Mouse (Mus musculus): ENCODE measurements around the gene Itpk1. TPM values are rescaled to one million over a fixed set of nuclear protein-coding genes. Genes with fewer than 3 reads are reported as not detected.

The Itpk1 gene
- total RNA-seq, 2 experiments from 2014 or later: 7.5 to 7.9 TPM

DNA sequence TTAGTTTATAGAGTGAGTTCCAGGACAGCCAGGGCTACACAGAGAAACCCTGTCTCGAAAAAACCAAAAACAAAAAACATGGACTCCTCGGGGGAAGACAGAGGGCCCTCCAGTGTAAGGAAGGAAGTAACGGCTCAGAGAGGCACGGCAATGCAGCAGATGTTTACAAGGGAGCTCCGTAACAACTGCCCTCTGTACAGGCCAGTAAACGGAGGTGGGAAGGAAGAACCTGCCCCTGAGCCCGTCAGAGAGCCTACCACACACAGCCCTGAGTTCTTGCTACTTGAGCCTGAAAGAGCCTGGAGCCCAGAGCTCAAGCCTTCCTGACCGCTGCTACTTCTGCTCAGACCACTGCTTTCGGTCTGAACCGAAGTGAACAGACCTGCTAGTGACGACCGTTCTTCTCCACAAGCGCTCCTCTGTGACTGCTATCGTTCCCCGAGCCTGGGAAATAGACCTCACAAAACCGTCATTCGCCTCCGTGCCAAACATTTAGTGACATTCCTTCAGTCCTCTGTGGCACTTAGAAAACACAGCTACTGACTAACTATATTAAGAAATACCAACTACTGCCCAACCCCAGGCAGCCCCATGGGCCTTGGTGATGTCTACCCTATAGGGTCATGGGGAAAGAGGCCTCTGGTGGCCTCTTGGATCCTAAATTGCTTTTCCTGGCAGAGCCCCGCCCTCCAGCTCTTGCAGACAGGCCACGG lies 8.6 kb upstream of the Itpk1 start:
- DNase-seq: no peak

DNA sequence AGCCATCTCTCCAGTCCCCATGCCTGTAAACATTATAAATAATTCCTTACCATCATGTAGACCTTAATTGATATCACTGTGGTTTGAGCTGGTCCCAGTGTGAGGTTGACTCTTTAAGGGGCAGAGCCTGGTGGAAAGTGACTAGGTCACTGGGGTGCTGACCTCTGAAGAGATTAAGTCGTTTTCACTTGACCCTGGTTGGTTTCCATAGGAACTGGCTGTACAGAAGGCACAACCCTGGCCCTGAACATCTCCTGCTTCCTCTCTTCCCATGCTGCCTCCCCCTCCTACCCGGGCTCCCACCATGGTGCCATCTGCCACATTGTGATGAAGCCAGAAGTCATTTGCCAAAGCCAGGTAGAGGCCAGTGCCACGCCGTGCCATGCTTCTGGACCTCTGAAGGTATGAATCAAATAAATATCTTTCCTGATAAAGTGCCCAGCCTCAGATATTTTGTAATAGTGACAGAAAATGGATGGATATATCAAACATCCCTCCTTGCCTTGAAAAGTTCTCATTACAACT lies 6.2 kb upstream of the Itpk1 start:
- DNase-seq: no peak

DNA sequence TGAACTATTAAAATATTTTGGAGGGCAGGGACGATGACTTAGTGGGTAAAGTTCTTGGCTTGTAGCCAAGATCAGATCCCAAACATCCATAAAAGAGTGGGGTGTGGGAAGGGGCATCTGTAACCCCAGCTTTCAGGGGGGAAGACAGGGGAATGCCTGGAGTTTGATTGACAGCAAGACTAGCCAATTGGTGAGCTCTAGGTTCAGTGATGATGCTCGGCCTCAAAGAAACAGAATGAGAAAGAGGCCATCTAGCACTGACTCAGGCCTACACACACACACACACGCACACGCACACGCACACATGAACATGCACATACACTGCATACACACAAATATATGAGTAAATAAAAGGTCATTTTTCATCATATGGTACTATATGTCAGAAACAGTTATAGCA lies 5.2 kb upstream of the Itpk1 start:
- no peak for DNase-seq

DNA sequence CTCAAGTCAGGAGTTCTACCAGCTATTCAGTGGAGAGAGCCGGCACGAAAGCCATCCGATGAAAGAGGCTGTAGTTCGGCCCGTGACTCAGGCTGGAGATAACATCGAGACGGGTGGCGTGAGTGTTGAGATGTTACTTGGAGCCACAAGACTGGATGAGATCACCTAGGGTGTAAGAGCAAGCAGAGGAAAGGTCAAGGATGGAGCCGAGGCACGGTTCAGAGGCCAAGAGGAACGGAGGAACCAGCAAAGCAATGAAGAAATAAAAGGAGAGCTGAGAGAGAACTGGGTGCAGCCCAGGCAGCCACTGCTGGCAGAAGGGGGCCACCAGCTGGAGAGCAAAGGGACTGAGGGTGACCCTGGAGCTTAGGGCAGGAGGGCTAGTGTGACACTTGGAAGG lies 3.5 kb upstream of the Itpk1 start:
- peak; percentile 63 for DNase-seq

DNA sequence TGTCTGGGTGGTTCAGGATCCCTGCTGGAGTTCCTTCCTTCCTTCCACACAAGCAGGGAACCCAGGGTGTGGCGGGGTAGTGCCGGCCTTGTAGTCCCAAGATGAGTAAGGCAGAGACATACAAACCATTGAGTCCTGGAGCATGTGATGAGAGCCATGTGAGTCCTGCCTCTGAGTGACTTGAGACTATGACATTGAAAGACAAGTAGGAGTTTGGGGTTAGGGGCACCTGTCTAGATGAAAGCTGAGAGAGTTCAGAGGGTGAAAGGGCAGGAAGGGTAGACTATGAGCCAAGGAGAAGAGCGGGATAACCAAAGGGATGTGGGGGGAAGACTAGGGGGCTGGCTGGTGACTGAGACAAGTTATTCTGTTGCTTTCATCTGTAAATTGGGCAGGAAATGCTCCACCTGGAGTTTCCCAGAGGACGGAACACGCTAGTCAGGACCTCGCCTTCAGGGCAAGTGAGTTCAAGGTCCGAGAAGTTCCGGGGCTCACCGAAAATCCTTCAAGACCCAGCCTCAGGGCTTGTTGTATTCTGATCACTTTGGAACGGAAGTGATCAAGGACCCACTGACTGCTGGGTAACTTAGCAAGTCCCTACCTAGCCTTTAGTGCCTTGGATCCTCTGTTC lies 2.2 kb upstream of the Itpk1 start:
- DNase-seq: no peak

DNA sequence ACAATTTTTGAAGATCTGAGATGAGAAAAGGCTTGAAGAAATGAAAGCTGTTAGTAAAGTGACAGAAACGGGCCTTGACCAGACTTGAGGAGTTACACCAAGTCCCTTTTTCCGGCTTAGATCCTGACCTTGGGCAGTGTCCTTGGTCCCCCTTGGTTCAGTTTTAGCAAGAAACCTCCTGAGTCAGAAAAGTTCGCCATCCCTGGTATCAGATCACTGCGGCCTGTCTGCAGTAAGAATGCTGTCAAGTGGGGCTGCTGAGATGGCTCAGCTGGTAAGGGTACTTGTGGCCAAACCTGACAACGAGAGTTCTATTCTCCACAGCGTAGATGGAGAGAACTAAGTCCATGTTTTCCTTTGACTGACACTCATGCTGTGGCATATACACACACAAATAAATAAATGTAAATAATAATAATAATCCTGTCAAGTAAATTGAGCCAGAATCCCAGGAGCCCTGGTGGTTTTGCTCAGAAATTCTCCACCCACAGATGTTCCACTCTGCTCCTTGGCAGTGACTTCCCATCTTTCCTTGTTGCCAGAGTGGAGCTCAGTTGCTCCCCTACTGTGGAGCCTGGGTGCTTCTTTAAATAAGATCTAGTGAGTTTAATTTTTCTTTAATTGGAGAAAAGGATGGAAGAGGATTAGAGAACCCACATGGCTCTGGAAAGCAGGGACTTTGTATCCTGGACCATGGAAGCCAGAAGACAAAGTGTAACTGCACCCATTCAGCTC lies 1.3 kb upstream of the Itpk1 start:
- DNase-seq: no peak

DNA sequence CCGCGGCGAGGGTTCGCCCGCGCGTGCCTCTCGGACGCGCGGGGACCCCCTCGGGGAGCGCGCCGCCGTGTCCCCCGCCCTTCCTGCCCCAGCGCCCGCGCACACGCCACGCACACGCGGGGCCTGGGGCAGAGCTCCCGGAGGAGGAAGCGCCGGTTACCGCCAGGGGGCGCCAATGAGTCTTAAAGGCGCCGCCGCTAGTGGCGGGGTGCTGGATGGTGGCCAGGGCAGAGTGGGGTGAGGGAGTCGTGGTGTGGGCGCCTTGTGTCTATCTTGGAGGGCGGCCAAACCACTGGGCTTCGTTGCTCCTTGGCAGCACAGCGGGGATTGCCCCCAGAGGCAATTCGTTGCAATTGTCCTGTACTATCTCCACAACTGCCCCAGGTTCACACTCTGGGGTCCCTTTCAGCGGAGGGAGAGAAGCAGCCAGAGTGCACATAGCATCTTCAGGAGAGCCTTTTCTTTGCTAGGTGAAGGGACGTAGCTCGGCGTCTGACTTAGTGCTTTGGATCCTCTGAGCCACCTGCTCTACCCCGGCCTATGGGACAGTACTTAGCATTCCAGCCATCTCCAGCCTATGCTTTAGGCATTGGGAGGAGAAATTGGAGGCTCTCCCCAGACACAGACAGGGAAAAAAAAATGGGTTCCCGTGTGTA lies 614 bp upstream of the Itpk1 start:
- peak; percentile 93 for DNase-seq

DNA sequence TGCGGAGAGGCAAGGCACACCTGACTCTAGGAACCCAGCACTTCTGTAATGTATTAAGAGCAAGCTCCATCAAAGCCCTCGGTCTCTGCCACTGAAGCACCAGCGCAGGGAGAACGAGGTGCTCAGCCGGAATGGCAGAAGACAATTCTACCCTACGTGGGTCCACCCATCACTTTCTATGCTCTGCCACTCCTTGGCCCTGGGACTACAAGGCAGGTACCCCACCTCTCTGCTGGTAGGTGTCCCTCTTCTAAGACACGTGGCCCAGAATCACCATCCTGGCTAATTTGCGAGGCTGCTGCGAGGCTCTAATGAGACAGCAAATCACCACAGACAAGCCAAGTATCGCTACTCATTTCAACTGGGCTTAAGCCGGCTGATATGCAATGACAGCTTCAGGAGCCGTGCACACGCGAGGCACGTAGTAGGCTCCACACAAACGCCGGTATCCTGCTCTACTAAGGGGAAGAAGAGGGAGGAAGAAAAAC lies 765 bp downstream of the Itpk1 start:
- DNase-seq: no peak

DNA sequence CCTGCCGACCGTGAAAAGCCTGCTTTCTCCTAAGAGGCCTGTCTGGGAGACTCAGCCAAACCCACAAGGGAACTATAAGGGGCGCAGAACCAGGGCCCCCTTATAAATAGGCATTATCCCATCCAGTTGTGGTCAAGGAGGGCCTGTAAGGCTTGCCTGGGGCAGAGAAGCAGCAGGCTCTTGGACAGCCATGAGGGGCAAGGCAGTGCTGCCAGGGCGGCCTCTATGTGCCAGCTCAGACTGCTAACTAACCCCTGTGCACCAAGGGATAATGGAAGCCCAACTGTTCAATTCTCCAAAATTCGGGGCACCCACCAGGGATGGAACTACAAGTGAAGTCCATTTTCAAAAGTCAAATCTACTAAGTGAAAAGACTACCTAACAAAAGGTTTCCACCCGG lies 1.3 kb downstream of the Itpk1 start:
- no peak for DNase-seq

DNA sequence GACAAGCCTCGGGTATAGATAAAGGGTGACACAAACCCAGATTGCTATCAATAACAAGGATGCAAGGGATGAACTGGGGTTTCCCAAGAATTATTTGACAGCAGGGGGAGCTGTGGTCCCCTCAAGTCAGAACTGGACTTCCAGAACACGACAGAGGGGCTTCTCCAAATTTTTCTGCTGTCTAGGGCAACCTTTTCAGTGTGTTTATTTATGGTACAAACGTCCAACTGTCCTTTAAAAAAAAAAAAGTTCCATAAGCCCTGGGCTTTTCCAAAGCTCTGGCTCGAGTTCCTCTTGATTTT lies 1.7 kb downstream of the Itpk1 start:
- peak; percentile 52 for DNase-seq

DNA sequence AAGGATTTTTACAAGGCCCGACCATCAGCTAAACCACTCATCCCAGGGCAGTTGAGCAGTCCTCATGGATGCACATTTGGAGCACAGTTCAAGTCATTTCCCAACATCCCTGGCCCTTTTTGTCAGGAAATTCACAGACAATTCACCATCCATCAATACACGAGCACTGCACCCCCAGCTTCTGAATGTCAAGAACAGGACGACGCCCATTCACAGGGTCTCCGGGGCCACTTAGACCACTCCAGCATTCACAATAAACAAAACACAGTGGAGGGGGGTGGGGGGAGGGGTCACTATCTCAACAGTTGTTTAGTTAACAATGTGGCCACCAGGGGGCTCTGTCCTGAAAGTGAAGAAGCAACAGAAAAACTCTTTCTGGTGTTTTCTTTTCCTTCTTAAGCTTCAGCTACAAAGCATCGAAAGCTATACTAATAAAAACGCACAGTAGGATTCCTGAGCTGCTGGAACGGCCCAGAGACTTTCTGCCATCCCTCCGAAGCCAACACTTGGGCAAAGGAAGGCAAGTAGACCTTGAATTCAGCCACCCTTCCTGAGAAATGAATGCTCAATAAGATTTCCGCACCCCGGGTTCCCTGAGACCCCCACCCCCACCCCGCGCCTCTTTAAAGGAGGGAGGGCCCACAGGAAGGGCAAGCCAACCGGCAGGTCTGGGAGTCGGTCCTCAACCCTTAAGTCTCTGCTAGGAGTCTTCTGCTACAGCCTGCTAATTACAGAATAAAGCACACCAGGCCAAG lies 2.2 kb downstream of the Itpk1 start:
- peak; percentile 89 for DNase-seq

DNA sequence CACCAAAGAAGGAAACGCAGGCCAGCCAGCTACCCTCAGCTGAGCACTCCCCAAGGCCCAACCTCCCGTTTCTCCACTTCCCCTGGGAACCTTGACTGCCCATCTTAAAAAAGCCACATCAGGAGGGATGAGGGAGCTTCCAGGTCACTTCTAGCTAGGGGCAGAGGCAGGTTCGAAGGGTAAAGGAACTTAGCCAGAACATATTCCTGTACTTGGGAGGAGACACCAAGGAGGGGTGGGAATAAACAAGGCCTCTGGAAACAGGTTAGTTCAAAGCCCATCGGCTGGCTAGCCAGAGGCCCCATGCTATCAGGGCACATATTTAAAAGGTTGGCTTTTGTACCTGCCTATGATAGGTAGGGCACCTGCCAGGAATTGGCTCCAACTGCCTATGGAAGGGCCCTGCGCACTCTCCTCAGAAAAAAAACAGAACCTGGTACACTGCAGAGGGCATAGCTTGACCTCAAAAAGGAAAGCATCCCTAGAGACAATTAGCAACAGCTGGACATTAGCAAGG lies 3.0 kb downstream of the Itpk1 start:
- no peak for DNase-seq

DNA sequence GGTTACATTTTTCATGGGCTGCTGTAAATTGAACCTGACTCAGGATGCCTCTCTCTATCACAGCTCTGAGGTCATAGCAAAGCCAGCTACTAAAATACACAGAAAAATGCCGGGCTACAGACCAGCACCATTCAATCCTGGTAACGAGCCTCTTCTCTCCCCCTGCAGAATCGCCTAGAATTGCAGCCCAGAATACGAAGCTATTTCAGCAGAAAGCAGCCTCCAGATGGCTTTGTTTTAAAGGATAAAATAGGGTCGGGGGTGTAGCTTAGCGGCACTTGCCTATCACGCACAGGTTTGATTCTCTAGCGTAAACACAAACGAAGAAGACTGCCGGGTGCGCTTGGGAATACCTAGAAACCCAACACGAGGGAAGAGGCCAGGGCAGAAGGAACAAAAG lies 4.3 kb downstream of the Itpk1 start:
- DNase-seq: no peak

DNA sequence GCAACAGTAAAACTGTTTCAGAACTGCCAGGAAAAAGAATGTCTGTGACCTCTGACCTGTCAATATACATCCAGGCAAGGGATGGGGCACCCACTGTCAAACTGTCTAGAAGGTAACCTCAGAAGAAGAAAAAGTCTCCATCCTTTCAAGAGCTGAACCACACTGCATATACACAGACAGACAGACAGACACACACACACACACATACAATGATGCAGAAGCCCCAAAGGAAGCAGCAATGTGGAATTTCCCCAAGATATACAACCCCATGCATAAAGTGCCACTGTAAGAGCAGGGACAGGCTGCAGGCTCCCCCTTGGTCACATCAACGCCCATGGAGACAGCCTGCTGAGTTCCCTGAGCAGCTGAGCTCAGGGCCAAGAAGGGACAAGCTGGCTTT lies 5.6 kb downstream of the Itpk1 start:
- no peak for DNase-seq

DNA sequence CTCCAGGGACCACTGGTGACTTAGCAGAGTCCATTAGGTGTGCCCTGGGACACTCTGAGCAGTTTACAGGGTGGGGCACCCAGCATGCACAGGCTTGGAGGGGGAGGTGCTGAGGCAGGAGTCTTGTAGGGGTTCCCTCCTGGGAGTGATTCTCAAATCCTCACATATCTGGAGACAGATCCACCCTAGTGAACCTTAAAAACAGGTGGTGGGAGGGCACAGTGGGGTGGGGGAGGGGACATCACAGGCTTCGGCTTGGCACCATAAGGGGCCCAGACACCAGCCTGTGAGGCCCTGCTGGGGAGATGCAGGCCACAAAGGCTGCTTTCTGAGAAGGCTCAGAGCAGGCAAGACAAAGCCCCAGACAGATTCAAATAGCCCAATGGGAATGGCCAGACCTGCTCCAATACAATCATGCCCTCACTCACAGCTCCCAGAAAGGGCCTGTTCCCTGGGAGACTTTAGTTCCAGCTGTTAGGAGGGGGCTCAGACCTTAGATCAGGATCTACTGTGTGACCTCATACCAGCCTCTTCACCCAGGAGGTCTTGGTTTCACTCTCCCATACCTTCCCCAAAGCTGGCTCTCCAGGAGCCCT lies 6.5 kb downstream of the Itpk1 start:
- no peak for DNase-seq

DNA sequence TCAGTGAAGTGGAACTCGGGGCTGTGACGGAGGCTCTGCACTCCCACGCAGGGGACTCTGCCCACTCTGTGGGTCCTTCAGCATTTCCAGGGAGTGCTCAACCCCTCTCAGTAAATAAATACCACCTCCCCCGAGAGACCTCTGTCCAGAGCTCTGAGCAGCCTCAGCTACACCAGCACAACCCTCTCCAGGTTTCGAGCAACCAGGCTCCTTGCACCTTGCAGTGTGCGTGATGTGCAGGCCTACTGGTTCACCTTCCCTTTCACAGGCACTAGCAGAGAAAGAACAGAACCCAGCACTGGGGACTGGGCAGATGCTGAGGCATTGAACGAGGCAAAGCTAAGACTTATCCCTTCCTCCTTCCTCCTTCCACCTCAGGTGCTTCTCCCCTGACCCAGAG lies 7.3 kb downstream of the Itpk1 start:
- no peak for DNase-seq

DNA sequence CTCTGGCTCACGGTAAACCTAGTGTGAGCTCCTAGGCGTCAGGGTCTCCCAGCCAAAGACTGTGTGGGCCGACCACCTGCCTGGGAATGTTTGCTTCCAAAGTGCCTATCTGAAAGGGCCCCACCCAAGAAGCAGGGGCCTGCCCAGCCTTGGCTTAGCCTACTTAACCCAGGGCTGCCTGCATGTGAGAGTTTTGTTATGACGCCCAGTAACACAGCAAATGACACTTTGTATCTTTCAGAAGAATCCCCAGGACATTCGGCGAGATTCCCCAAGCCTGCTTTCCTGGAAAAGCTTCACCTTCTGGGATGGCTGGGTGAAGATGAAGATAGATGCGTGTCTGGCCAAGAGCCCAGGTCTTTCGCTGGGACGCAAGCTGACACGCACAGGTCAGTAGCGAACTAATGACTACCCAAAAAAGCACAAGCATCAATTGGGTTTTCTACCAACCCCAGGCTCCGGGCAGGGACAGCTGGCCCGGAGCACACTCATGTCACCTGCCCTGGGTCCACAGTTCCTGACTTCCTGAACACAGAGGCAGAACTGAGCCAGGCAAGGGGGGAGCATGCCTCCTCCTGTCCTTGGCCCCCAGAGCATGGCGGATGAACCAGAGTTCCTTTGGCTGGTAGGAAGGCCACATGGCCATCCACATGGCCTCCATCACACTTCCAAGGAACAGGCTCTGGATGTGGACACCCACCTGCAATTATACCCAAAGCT lies 7.9 kb downstream of the Itpk1 start:
- no peak for DNase-seq

DNA sequence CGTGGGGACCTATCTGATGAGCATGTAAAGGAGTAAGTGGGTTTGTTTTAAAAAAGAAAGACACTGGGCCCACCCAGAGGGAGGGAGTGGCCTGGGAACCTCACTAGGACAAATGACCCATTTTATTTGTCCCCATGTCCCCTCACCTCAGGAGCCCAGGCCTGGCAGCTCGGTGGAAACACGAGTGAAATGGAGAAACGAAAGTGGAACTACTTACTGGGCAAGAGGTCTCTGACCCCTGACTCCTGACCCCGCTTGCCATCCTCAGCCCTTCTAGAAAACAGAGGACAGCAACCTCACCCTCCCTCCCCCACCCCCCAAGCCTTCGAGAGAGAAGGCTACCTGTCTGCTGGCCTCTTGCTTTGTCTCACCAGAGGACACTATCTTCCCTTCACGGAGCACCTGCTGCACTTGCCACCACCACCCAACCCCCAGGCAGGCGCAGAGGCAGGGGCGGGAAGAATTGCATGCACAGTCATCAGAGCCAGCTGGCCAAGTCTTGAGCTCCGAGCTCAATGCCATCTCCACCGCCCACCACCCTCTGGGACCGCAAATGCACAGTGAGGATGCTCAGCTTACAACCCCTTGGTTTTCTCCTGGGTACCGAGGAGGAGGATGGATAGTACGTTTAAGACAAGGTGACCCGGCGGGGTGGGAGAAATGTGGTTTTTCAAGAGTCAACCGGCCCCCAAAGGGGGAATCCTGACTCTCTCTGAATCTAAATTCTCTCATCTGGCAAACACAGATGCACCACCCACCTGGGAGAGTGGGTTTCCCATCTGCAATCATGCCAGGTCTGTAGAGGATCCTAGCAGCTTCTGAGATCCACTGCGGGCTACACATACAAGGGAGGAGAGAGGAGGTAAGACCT lies 9.1 kb downstream of the Itpk1 start:
- DNase-seq: no peak

DNA sequence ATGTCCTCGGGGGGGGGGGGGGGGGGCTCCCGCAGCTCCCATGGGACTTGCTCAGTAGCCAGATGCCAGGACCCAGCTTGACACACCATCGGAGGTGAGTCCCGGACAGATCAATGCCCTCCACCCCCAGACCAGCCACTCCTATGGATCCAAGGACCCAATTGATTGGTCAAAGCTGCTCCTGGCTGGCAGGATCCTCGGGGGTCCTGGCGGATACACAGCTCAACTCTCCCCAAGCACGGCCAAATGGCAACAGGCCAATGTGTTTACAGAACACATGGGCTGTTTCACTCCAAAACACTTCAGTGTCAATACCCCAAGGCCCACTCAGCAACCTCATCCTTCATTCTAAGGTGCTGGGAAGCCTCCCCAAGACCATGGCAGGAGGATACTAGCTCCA lies 13.0 kb downstream of the Itpk1 start:
- DNase-seq: no peak

DNA sequence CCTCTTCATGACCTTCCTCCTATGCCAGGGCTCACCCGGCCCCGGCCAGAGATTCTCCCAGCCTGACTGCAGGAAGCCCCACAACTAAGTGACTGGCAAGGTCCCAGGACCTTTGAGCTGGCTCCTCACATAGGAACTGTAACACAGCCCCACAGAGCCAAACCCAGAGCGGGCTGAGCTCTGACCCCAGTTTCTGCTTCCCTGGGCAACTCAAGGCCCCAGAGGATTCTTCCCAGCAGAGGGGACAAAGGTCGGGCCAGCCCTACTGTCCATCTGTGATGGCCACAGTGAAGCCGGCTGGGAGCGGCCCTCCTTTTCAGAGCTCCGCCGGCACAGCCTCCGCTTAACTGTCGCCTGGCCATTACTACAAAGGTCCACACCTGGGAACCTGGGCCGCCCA lies 13.6 kb downstream of the Itpk1 start:
- DNase-seq: no peak

Measured in heart, postnatal 4 days (tissue).